Mouse (Mus musculus) liver, embryonic 16.5 days (tissue): ENCODE measurements around the gene Abhd18. TPM values are rescaled to one million over a fixed set of nuclear protein-coding genes. Genes with fewer than 3 reads are reported as not detected.
"Not testable (repeated sequence)": the region's sequence is repeated elsewhere in the genome, so short reads cannot be mapped to it uniquely, and the experiment has no call there.

Experiments used
- ATAC-seq: fragments of 200-750 bp; cut with Nextera tagmentation; 2 replicates; pipeline ENCODE4 v1.8.0; 2017; ENCODE audit warnings: low read depth, mild to moderate bottlenecking, moderate number of reproducible peaks, moderate library complexity
- H3K27ac ChIP-seq: fragments of 300-500 bp; sonication (generic); 2 replicates; pipeline ENCODE4 v1.5.1; 2014; ENCODE audit warnings: mild to moderate bottlenecking, low read length
- H3K27me3 ChIP-seq: fragments of 300-500 bp; sonication (generic); 2 replicates; pipeline ENCODE4 v1.6.1; 2014; ENCODE audit warnings: low read depth, low read length, mixed read lengths; ENCODE audit not compliant: control insufficient read depth, insufficient read depth
- H3K36me3 ChIP-seq: fragments of 300-500 bp; sonication (generic); 2 replicates; pipeline ENCODE4 v1.6.1; 2014; ENCODE audit warnings: mild to moderate bottlenecking; ENCODE audit not compliant: control insufficient read depth, insufficient read depth
- H3K4me1 ChIP-seq: fragments of 300-500 bp; sonication (generic); 2 replicates; pipeline ENCODE4 v1.6.1; 2014; ENCODE audit warnings: low read depth, low read length, mixed read lengths; ENCODE audit not compliant: control insufficient read depth
- H3K4me2 ChIP-seq: fragments of 300-500 bp; sonication (generic); 2 replicates; pipeline ENCODE4 v1.6.1; 2014; ENCODE audit warnings: low read depth, low read length, mixed read lengths
- H3K4me3 ChIP-seq: fragments of 300-500 bp; sonication (generic); 2 replicates; pipeline ENCODE4 v1.5.1; 2014; ENCODE audit warnings: low read depth, mild to moderate bottlenecking, low read length
- H3K9ac ChIP-seq: fragments of 300-500 bp; sonication (generic); 2 replicates; pipeline ENCODE4 v1.6.1; 2014; ENCODE audit warnings: low read depth, low read length
- H3K9me3 ChIP-seq: fragments of 300-500 bp; sonication (generic); replicated peaks from 2 replicates; pipeline ENCODE4 v1.6.1; 2016; ENCODE audit warnings: low read length; ENCODE audit not compliant: control insufficient read depth
- WGBS: fragments of 180-500 bp; shearing (Covaris S2); extraction: QIAGEN DNeasy Blood & Tissue Kit; methylation state at CpG from one replicate; pipeline ENCODE4 v1.1.7; 2014; ENCODE audit not compliant: insufficient replicate concordance; 5-methylcytosine and 5-hydroxymethylcytosine counted together
- polyA plus RNA-seq: library from polyadenylated mRNA; unstranded; fragments of >200 nt; fragmentation: Nextera tagmentation; extraction: Ambion mirVana; gene quantifications from 2 replicates; pipeline ENCODE4 v1.2.1, GENCODE M21; 2015

Gene Abhd18
- polyA plus RNA-seq = 4.7 and 4.8 TPM in 2 replicates

DNA sequence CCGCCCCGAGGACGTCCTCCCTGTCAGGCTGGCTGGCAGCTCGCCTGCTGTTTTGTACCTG lies at the start of gene Abhd18:
Abhd18 (plus strand) TSS at position 14 of the 61 bp plus-strand sequence.
- not testable (repeated sequence) for H3K9me3 ChIP-seq, H3K27me3 ChIP-seq, ATAC-seq, H3K36me3 ChIP-seq, H3K4me1 ChIP-seq
- Histone ChIP-seq H3K27ac (peak within 1 kb of the TSS; percentile 87), H3K4me2 (peak within 1 kb of the TSS; percentile 79), H3K9ac (peak within 1 kb of the TSS; percentile 79), H3K4me3 (peak within 1 kb of the TSS; percentile 73)
- 0% methylated on average over 2 of the region's 4 CpGs for WGBS

DNA sequence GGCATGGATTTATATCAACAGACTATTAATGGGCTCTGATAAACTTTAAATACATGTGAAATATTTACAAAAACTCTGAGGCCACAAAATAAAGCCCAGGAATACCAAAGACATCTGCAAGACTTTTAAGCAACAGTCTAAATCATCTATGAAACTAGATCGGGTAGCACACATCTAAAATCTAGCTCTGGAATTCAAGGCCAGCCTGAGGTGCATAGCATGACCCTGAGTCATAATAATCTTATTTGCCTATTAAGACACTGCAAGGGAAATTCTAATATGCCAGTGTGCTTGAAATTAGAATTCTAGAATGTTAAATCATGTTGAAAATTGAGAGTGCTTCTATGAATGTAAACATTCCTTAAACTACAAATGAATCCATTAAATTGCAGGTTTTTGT lies 48.7 kb upstream of the Abhd18 start:
- H3K27ac ChIP-seq = no peak overlapping the region
- no peaks in the 10 kb centered on the region for H3K9me3 ChIP-seq
- H3K9ac ChIP-seq = no peak overlapping the region
- no peak for ATAC-seq
- WGBS = 56% methylated on average over 1 of the region's 1 CpGs
- H3K4me2 ChIP-seq = no peak overlapping the region
- H3K4me3 ChIP-seq = no peak overlapping the region
- 0 out of 2 replicates have a peak, but pooled peaks cover under 1% of the 10 kb centered on the region for H3K36me3 ChIP-seq
- H3K4me1 ChIP-seq = peaks cover 14% of the 10 kb centered on the region
- H3K27me3 ChIP-seq = no peaks in the 10 kb centered on the region

- peak overlapping the region; percentile 87; the same call in 1 of the 2 replicates for H3K4me2 ChIP-seq
- H3K9me3 ChIP-seq = no peaks in the 10 kb centered on the region
- no peak overlapping the region for H3K27ac ChIP-seq
- no peak for ATAC-seq
- H3K9ac ChIP-seq = no peak overlapping the region
- no peak overlapping the region for H3K4me3 ChIP-seq
- no peaks in the 10 kb centered on the region for H3K27me3 ChIP-seq
- H3K36me3 ChIP-seq = peaks cover 2% of the 10 kb centered on the region; the same call in 1 of the 2 replicates
- WGBS = 35% methylated on average over 7 of the region's 7 CpGs
- H3K4me1 ChIP-seq = peaks cover 14% of the 10 kb centered on the region
Observed at GRCm38 (mm10) chr3:40798500-40798899, 48.3 kb upstream of the Abhd18 start.

DNA sequence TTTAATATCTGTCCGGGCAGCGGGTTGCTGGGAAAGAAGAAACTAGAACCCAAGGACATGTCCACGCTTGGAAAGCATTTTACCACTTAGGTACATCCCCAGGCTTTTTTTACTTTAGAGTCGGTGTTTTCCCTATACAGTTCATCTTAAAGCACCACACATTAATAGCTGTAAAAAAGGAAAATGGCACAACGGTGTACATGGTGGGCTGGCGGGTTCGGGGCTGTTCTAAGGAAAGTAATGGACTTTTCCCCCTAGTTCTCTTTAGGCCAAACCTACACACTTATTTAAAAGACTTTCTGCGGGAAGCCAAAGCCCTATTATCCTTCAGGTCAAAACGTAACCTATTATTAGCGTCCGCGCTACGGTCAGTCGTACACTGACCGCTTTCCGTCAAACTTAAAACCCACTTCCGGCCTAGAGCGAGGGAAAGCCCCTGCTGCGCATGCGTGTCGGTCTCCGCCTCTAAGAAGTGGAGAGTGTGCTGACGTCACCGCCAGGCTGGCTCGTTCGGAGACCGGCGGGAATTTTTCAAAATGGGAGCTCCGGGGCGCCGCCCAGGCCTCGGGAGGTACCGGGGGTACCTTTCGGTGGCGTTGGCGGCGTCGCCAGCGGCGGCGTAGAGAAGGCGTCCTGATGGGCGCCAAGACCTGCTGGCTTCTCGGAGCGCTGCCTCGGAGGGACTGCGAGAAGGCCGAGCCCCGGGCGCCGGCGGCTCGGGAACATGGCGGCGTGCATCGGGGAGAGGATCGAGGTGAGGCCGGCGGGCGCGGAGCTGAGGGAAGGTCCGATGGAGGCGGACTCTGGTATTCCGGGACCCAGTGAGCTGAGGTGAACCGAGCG lies 47.0 kb upstream of the Abhd18 start, which contains the start of gene Plk4:
Plk4 (plus strand) TSS at position 490 of the 843 bp plus-strand sequence.
- WGBS = 2% methylated on average over 66 of the region's 66 CpGs
- no peaks in the 10 kb centered on the region for H3K27me3 ChIP-seq
- H3K9me3 ChIP-seq = no peaks in the 10 kb centered on the region
- peak; percentile 86 for ATAC-seq
- H3K36me3 ChIP-seq = peaks cover 4% of the 10 kb centered on the region
- H3K9ac ChIP-seq = peak within 1 kb of the TSS; percentile 97
- H3K4me3 ChIP-seq = peak within 1 kb of the TSS; percentile 99
- peak within 1 kb of the TSS; percentile 91 for H3K4me2 ChIP-seq
- H3K27ac ChIP-seq = peak within 1 kb of the TSS; percentile 92
- H3K4me1 ChIP-seq = peaks cover 14% of the 10 kb centered on the region

DNA sequence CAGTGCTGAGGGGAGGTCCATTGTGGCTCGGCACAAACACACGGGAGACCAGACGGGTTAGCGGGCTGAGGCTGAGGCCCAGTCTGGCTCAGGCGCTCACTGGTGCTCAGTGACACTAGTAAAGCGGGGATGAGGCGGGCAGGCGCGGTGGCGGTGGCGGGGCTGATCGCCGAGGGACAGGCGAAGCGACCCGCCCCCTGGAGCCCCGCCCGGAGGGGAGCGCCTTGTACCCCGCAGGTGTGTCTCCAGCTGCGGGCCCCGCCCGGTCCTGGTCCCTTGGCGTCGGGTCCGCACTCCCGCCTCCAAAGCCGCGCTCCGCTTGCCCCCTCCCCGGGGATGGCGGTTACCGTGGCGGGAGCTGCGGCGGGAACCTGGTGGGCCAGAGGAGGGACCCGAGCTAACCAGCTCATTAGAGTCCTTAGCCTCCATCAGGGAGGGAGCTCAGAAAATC lies 46.4 kb upstream of the Abhd18 start:
- H3K4me3 ChIP-seq = peak overlapping the region; percentile 99
- H3K27ac ChIP-seq = peak overlapping the region; percentile 92
- peak; percentile 87 for ATAC-seq
- H3K4me2 ChIP-seq = peak overlapping the region; percentile 91
- H3K9ac ChIP-seq = peak overlapping the region; percentile 97
- H3K4me1 ChIP-seq = peaks cover 14% of the 10 kb centered on the region
- no peaks in the 10 kb centered on the region for H3K27me3 ChIP-seq
- WGBS = under 1% methylated on average over 30 of the region's 37 CpGs
- peaks cover 11% of the 10 kb centered on the region for H3K36me3 ChIP-seq
- H3K9me3 ChIP-seq = no peaks in the 10 kb centered on the region

- H3K27me3 ChIP-seq = no peaks in the 10 kb centered on the region
- 59% methylated on average over 2 of the region's 2 CpGs for WGBS
- H3K27ac ChIP-seq = no peak overlapping the region
- no peak overlapping the region for H3K4me2 ChIP-seq
- no peak overlapping the region for H3K9ac ChIP-seq
- H3K4me3 ChIP-seq = no peak overlapping the region
- no peaks in the 10 kb centered on the region for H3K4me1 ChIP-seq
- no peak for ATAC-seq
- H3K36me3 ChIP-seq = peaks cover 49% of the 10 kb centered on the region
- no peaks in the 10 kb centered on the region for H3K9me3 ChIP-seq
Observed at GRCm38 (mm10) chr3:40806871-40807270, 39.9 kb upstream of the Abhd18 start.

- H3K27me3 ChIP-seq = no peaks in the 10 kb centered on the region
- no peaks in the 10 kb centered on the region for H3K9me3 ChIP-seq
- no peaks in the 10 kb centered on the region for H3K4me1 ChIP-seq
- H3K36me3 ChIP-seq = peaks cover 58% of the 10 kb centered on the region
- 89% methylated on average over 10 of the region's 10 CpGs for WGBS
- no peak overlapping the region for H3K9ac ChIP-seq
- no peak for ATAC-seq
- no peak overlapping the region for H3K4me2 ChIP-seq
- H3K27ac ChIP-seq = no peak overlapping the region
- no peak overlapping the region for H3K4me3 ChIP-seq
Observed at GRCm38 (mm10) chr3:40808686-40809085, 38.1 kb upstream of the Abhd18 start.

DNA sequence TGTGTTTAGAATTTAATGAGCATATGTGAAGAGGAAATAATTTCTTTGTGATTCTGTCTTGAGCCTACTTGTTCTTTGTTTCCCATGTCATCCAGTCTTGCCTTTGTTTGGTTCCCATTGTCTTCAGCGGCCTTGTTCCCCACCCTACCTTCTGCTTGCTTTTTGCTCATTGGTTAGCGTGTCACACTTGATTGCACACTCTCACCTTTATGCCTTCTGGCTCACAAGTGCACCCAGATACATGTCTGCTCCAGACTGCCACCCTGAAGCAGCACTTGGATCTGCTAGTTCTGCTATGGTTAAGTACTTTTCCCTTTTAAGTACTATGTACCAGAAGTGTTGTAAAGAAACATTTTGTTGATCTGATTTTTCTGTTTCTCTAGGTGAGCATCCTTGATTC lies 36.9 kb upstream of the Abhd18 start:
- Histone ChIP-seq H3K4me2 (no peak overlapping the region), H3K27me3 (no peaks in the 10 kb centered on the region), H3K9ac (no peak overlapping the region), H3K36me3 (peaks cover 58% of the 10 kb centered on the region), H3K27ac (no peak overlapping the region), H3K9me3 (no peaks in the 10 kb centered on the region), H3K4me3 (no peak overlapping the region), H3K4me1 (no peaks in the 10 kb centered on the region)
- WGBS = 89% methylated on average over 2 of the region's 2 CpGs
- ATAC-seq = no peak

DNA sequence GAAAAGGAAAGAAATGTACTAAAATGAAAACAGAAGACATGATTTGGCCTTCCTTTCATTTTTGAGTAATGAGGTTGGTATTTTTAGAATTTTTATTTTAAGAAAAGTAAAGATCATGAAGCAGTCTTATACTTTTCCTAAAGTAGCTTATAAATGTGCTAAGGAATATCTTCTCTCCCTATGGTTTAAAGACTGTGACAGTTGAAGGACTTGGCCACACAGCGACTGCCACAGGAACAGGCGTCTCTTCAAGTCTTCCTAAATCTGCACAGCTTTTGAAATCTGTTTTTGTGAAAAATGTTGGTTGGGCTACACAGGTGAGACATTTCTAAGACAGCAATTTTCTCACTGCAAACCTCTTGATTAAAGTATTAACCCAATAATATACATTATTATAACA lies 33.5 kb upstream of the Abhd18 start:
- Histone ChIP-seq H3K4me2 (no peak overlapping the region), H3K4me3 (no peak overlapping the region), H3K9me3 (no peaks in the 10 kb centered on the region), H3K4me1 (no peaks in the 10 kb centered on the region), H3K27me3 (no peaks in the 10 kb centered on the region), H3K36me3 (peaks cover 56% of the 10 kb centered on the region), H3K9ac (no peak overlapping the region), H3K27ac (no peak overlapping the region)
- ATAC-seq = no peak
- WGBS = 90% methylated on average over 2 of the region's 2 CpGs
